Mouse (Mus musculus) C2C12 (cell line): ENCODE data around the gene Ppp4r1. TPM values are rescaled to one million over a fixed set of nuclear protein-coding genes. Genes with fewer than 3 reads are reported as not detected.

ENCODE experiments used
- H3K27me3 ChIP-seq: one replicate; pipeline ENCODE4 v1.6.1; 2011; ENCODE audit not compliant: control insufficient read depth, insufficient read depth, insufficient read length
- H3K36me3 ChIP-seq: one replicate; pipeline ENCODE4 v1.6.1; 2011; ENCODE audit not compliant: control insufficient read depth, insufficient read depth
- H3K4me3 ChIP-seq: one replicate; pipeline ENCODE4 v1.5.1; 2011; ENCODE audit warnings: mild to moderate bottlenecking, control low read depth; ENCODE audit not compliant: poor library complexity, insufficient read depth, severe bottlenecking
- H3K79me2 ChIP-seq: one replicate; pipeline ENCODE4 v1.6.1; 2011; ENCODE audit not compliant: control insufficient read depth, insufficient read depth
- H3K79me3 ChIP-seq: one replicate; pipeline ENCODE4 v1.6.1; 2011; ENCODE audit warnings: low read depth, control low read depth
- H3ac ChIP-seq: one replicate; pipeline ENCODE3; 2011; ENCODE audit warnings: low read depth; ENCODE audit not compliant: control insufficient read depth, insufficient read length
- CEBPB ChIP-seq: IDR thresholded peaks from one replicate; pipeline ENCODE4 v1.6.1; 2011; ENCODE audit warnings: low read depth, mild to moderate bottlenecking, control low read depth, moderate library complexity
- CTCF ChIP-seq: IDR thresholded peaks from one replicate; pipeline ENCODE4 v1.5.1; 2011; ENCODE audit not compliant: control insufficient read depth, insufficient read depth, insufficient read length
- FOSL1 ChIP-seq: IDR thresholded peaks from one replicate; pipeline ENCODE4 v1.8.0; 2011; ENCODE audit warnings: mild to moderate bottlenecking, low read length; ENCODE audit not compliant: poor library complexity, insufficient read depth, severe bottlenecking
- MAX ChIP-seq: IDR thresholded peaks from one replicate; pipeline ENCODE4 v1.6.1; 2011; ENCODE audit warnings: mild to moderate bottlenecking, control low read depth
- MYOD1 ChIP-seq: IDR thresholded peaks from one replicate; pipeline ENCODE4 v1.6.1; 2011; ENCODE audit warnings: low read depth; ENCODE audit not compliant: control insufficient read depth, insufficient read length
- MYOG ChIP-seq: IDR thresholded peaks from one replicate; pipeline ENCODE4 v1.6.1; 2011; ENCODE audit not compliant: control insufficient read depth, insufficient read length; ENCODE audit errors: extremely low read depth
- USF1 ChIP-seq: IDR thresholded peaks from one replicate; pipeline ENCODE4 v1.6.1; 2011; ENCODE audit warnings: low read depth, mild to moderate bottlenecking, control low read depth, moderate library complexity
- polyA plus RNA-seq: library from polyadenylated mRNA; unstranded; fragments of >200 nt; fragmentation: generic; extraction: Trizol; gene quantifications from one replicate; pipeline ENCODE4 v1.2.1, GENCODE M21; 2012; ENCODE audit warnings: missing spikeins

The Ppp4r1 gene
- polyA plus RNA-seq, 1 experiment = 61.8 TPM

GRCm38 (mm10) chr17:65768486-65768885, 13.9 kb upstream of the Ppp4r1 start:
- peaks cover 46% of the 10 kb centered on the region for H3K36me3 ChIP-seq
- H3K79me2 ChIP-seq = peaks cover 92% of the 10 kb centered on the region
- no peak for TF ChIP-seq MYOG
- no peak for TF ChIP-seq CEBPB
- no peak for TF ChIP-seq MAX
- no peak for TF ChIP-seq CTCF
- TF ChIP-seq USF1 = no peak
- no peak for TF ChIP-seq FOSL1
- TF ChIP-seq MYOD1 = no peak
- no peak overlapping the region for H3ac ChIP-seq
- no peaks in the 10 kb centered on the region for H3K27me3 ChIP-seq
- H3K4me3 ChIP-seq = no peak overlapping the region
- peaks cover 83% of the 10 kb centered on the region for H3K79me3 ChIP-seq

- H3K4me3 ChIP-seq = peak overlapping the region; percentile 68
- peaks cover 65% of the 10 kb centered on the region for H3K79me2 ChIP-seq
- peaks cover 57% of the 10 kb centered on the region for H3K79me3 ChIP-seq
- peaks cover 20% of the 10 kb centered on the region for H3K36me3 ChIP-seq
- TF ChIP-seq MAX = no peak
- no peak for TF ChIP-seq CEBPB
- no peak for TF ChIP-seq USF1
- TF ChIP-seq MYOD1 = no peak
- TF ChIP-seq FOSL1 = no peak
- no peak for TF ChIP-seq MYOG
- no peak for TF ChIP-seq CTCF
- peak overlapping the region; percentile 87 for H3ac ChIP-seq
- H3K27me3 ChIP-seq = no peaks in the 10 kb centered on the region
These were observed 11.1 kb upstream of the Ppp4r1 start for GRCm38 (mm10) chr17:65770982-65771915.

GRCm38 (mm10) chr17:65771951-65772934, 10.1 kb upstream of the Ppp4r1 start, which contains the start of gene Rab31:
Rab31 (minus strand) TSS chr17:65772752.
- peak within 1 kb of the TSS; percentile 87 for H3ac ChIP-seq
- H3K27me3 ChIP-seq = no peaks in the 10 kb centered on the region
- TF ChIP-seq MYOG = no peak
- peak; percentile 7 for TF ChIP-seq MAX
- peak; percentile 95 for TF ChIP-seq USF1
- H3K36me3 ChIP-seq = peaks cover 13% of the 10 kb centered on the region
- H3K4me3 ChIP-seq = peak within 1 kb of the TSS; percentile 68
- peaks cover 48% of the 10 kb centered on the region for H3K79me3 ChIP-seq
- peaks cover 55% of the 10 kb centered on the region for H3K79me2 ChIP-seq

GRCm38 (mm10) chr17:65773617-65774016, 8.8 kb upstream of the Ppp4r1 start:
- TF ChIP-seq MYOG (no peak), MYOD1 (no peak), FOSL1 (no peak), CEBPB (no peak), USF1 (no peak), MAX (no peak), CTCF (no peak)
- Histone ChIP-seq H3K36me3 (no peaks in the 10 kb centered on the region), H3K79me2 (peaks cover 41% of the 10 kb centered on the region), H3K79me3 (peaks cover 34% of the 10 kb centered on the region), H3ac (no peak overlapping the region), H3K27me3 (no peaks in the 10 kb centered on the region), H3K4me3 (no peak overlapping the region)

- Histone ChIP-seq H3K27me3 (no peaks in the 10 kb centered on the region), H3K79me3 (peaks cover 26% of the 10 kb centered on the region), H3K79me2 (peaks cover 33% of the 10 kb centered on the region), H3K36me3 (no peaks in the 10 kb centered on the region), H3K4me3 (no peak overlapping the region), H3ac (no peak overlapping the region)
- TF ChIP-seq CEBPB (no peak), MYOD1 (peak; percentile 71), MAX (peak; percentile 49)
These were observed 7.9 kb upstream of the Ppp4r1 start for GRCm38 (mm10) chr17:65774439-65774838.
